Mouse (Mus musculus): ENCODE measurements around the gene Mrps21.
A peak's percentile ranks its signal among the peaks of the same experiment; 100 is the strongest.
"Not testable (repeated sequence)": the region's sequence is repeated elsewhere in the genome, so short reads cannot be mapped to it uniquely, and the experiment has no call there.

Gene Mrps21

GRCm38 (mm10) chr3:95871392-95871867, at the start of gene Mrps21:
Gene Mrps21, minus strand, starts transcription at chr3:95871519.
- DNase-seq = peak; percentile 90

GRCm38 (mm10) chr3:95920532-95920931, 49.2 kb upstream of the Mrps21 start:
- not testable (repeated sequence) for DNase-seq

GRCm38 (mm10) chr3:95916760-95917159, 45.4 kb upstream of the Mrps21 start:
- no peak for DNase-seq

GRCm38 (mm10) chr3:95914706-95915105, 43.4 kb upstream of the Mrps21 start:
- DNase-seq = no peak

GRCm38 (mm10) chr3:95907613-95908012, 36.3 kb upstream of the Mrps21 start:
- no peak for DNase-seq

DNA sequence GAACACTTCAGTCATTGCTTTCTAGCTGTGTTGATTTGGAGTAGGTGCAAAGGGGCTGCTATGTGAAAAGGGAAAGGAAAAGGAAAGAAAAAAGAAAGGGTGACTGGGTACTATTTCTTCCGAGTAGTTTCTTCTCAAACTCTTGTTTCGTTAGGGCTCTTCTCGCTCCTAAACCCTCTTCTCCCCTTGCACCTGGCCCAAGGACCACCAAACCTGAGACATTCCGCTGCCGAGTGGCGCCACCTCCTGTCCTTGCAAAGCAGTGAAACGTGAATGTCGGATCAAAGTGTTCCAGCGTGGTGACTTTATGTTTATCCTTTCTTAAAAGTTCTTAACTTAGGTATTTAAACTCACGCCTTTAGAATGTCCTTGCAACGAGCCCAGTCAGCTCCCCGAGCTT, 35.5 kb upstream of the Mrps21 start:
- DNase-seq = no peak

DNA sequence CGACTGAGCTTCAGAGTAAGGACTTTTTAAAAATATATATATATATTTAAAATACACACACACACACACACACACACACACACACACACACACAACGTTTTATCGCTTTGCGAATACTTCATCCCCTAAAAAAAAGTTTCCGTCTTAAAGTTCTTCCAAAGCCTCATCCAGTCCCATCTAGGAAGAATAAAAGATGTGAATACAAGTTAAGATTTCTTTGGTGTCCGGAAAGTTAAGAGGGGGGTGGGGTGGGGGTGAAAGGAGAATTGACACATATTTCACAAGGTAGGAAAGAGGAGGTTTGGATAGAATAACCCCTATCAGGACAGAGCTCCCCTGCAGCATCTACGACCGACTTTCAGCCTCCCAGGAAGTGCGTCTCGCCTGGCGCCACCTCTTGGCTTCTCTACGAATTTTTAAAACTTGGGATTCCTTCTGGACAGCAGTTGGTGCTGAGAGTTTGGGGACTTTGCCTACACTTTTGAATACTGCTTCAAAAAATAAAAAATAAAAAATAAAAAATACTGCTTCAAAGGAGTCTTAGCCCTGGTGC, 34.7 kb upstream of the Mrps21 start:
- DNase-seq = no peak

DNA sequence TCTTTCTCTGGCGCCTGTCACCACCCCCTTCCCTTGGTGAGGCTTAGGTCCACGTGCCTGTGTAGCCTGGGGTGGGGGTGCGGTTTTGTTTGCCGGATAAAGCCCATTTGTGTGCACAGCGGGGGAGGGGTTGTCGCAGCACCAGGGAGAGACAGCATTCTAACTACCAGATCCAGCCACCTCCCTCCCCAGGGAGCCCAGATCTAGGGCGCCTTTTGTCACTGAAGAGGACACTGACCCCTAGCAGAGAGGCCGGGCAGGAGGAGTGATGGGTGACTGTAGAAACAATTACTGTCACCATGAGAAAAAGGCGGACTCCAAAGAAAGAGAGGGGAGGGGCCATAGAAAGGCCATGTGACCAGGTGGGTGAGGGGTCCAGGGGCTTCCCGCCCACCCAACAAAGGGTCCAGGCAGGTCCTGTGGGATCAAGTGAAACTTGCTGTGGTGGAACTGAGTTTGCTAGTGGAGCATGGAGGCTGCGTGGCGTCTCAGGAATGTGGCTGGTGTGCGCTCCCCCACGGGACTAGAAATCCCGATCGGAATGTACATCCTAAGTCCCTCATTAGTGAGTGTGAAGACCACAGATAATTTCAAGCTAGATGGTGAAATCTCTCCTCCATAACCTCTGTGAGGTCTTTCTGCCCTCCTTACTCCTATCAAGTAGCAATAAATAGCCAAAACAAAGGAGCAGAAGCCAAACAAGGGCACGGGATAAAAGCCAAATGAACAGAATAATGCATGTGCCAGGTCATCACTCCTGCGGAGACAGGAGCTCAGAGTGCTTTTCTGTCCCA, 34.0 kb upstream of the Mrps21 start:
- DNase-seq = no peak

DNA sequence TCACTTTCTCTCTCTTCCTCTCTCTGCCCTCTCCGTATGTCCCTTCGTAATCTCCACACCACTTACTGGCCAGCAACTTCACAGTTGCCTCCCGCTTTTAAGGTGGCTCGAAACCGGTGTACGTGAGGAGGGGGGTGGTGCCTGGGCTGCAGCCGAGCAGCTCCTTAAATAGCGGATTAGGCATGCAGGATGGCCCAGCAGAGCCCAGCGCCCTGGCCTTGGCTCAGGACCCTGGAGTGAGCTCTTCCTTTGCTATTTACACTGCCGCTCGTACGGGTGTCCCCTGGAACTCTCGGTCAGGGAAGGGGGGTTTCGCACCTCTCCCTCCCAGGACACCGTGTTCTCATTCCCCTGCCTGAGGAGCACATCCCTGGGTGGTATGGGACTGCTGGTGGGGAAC, 33.2 kb upstream of the Mrps21 start, which contains the start of gene Car14:
Car14 (minus strand) TSS at position 124 of the 400 bp plus-strand sequence.
- no peak for DNase-seq

DNA sequence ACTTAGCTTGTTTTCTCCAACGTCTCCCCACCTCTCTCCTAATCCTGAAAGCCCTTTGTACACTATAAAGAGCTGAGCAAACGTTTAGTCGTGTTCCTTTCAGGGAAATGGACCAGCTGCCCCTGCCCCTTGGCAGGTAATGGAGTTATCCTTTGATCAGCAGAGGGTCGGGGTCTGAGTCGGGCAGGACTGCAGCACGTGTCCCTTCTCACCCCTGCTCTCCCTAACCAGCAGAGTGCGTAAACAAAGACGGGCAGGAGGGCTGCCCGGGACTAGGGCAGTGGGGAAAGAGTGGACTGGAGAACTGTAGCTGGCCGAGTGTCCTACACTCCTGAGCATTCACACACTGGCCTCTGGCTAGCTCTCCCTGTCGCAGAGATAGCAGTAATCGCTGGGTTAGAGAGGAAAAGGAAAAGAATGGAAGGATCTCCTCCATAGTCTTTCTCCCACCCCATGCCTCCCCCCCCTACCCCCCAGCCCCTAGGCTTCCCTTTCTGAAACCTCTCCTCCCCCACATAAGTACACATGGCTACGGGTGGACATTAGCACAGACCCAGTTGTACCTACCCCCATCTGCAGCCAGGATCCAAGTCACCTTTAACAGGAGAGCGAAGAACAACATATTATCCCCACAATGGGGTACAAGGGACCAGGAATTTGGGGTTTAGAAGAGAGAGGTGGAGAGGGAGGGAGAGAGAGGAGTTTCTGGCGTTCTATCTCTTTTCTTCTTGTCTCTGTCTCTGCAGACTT, 32.6 kb upstream of the Mrps21 start:
- no peak for DNase-seq

GRCm38 (mm10) chr3:95902643-95903042, 31.3 kb upstream of the Mrps21 start:
- DNase-seq = no peak

DNA sequence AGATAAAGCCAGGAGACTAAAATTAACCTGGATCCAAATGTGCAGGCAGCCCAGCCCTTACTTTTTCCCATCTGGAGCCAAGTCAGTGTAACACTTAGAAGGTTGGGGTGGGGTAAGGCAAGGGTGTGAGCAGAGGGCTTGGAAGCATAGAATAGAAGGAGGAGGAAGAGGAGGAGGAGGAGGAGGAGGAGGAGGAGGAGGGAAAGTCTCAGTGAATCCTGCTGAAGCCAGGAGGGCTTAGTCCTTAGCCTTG, 31.0 kb upstream of the Mrps21 start:
- DNase-seq = no peak

DNA sequence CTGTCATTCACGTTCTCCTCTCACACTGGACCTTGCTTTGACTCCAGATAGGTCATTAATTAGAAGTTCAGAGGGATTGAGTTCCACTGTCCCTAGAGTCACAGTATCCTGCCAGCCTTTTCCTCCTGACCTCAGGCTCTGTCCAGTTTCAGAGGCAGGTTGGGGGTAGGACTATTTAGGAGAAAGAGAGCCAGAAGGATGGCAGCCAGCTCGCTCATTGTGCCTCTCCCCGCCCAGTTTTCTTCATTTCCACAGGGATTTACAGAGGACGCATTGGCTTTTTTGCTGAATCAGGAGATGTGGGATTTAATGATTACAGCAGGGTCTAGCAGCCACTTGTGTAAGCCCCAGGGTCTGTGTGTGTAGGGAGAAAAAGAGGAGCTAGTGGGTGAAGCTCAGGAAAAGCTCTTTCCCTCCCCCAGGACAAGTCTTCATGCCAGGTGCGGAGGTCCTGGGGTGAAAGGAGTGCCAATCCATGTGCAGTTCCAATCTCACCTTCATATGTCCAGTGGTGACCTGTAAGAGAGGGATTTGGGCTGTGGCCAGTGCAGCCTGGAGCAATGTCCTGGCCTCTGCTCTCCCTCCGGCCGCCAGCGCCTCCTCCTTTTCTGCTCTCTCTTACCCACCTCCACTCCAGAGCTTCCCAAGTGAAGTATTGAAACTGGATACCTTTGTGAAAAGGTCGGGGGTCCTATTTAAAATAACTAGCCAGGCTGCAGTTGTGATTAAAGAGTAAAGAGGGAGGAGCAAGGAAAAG, 30.5 kb upstream of the Mrps21 start:
- no peak for DNase-seq

DNA sequence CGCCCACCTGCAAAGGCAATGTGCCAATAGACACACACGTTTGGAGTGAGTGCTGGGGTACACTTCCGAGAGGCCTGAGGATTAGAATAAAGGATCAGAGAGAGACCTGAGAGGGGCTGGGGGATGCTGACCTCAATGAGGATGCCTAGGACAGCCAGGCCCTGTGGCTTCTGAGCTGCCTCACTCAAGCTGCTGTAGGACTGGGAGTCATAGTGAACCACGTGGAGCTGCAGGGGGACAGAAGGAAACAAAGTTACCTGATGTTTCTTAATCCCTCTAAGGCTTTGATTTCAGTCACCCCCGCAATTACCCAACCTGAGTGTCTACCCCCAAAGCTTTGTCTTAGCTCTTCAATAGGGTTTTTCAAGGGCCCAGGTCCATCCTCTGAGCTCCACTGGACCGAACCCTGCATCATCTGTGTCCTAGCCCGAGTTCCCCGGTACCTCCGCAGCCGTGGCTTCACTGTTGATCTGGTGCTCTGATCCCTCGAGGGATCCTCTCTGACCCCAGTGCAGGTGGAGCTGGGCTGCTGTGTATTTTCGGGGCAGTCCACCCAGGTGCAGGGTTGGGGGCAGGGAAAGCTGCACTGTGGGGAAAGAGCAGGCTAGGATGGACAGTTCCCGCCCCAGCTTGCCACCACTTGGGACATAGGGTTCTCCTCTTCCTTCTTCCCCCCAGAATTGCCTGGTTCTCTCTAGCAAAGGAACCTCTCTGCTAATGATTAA, 28.6 kb upstream of the Mrps21 start:
- no peak for DNase-seq

- not testable (repeated sequence) for DNase-seq
Observed at GRCm38 (mm10) chr3:95895501-95895900, 24.2 kb upstream of the Mrps21 start.

- DNase-seq = peak; percentile 77
Observed at GRCm38 (mm10) chr3:95894317-95895160, 23.2 kb upstream of the Mrps21 start.

- DNase-seq = peak; percentile 99
Observed at GRCm38 (mm10) chr3:95893606-95894316, 22.4 kb upstream of the Mrps21 start, which contains the start of gene Aph1a. Gene Aph1a, plus strand, starts transcription at chr3:95893969.

DNA sequence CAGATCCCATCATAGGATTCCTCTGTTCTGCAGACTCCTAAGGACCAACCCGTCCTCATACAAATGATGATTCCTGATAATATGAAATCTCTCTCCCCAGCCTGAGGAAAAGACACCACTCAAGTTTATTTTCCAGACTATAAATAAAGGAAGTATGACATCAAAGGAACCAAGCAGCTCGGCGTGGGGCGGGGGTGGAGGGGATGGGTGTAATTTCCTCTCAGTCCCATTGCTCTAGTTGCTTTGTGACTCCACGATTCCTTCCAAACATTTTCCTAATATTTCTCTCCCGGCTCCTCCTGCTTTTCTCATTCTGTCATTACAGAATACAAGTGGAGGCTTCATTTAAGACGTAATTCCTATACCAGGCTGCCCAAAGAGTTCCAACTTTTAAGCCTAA, 21.8 kb upstream of the Mrps21 start:
- no peak for DNase-seq

- no peak for DNase-seq
Observed at GRCm38 (mm10) chr3:95892066-95893052, 21.0 kb upstream of the Mrps21 start.
